9 mouse cellular contexts compared by ENCODE assay signal in the genomic region with DNA sequence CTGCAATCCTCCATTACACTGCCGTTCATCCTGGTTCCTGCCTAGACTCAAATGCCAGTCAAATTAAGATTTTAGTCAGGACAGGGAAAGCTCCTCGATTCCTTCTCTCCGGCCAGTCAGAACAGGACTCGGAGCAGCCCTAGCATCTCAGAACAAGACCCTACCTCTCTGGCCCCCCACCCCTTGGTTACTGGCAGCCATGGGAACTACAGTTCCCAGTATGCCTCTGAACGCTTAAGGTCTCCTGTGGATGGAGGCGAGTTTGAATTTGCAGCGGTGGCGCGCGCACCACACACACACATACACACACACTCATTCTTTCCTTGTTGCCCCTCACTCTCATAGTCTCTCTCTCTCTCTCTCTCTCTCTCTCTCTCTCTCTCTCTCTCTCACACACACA. TPM values are rescaled to one million over a fixed set of nuclear protein-coding genes. Genes with fewer than 3 reads are reported as not detected.
DNase-seq lines count a peak whose midpoint lies in the region; ATAC-seq and TF ChIP-seq lines count a peak whose summit lies in the region.
"Had no signal": no experiment of that assay in that cellular context is flagged by ENCODE, and none has a peak within 500 bp of the region (broad histone marks: within the 10 kb centered on the region; RNA-seq: fewer than 3 reads in every experiment).

No protein-coding gene starts in this region.

- H3K4me3 ChIP-seq in kidney, postnatal 0 days (replicated peaks; ENCODE audit: low read depth, low read length), result peak overlapping the region; percentile 21; the same call in 1 of the 2 replicates
- peak overlapping the region; percentile 39 for H3K4me3 ChIP-seq in hindbrain, embryonic 10.5 days
- peak overlapping the region; percentile 15; the same call in 1 of the 2 replicates for H3K4me3 ChIP-seq in midbrain, embryonic 14.5 days (replicated peaks; ENCODE audit: low read depth, low read length)

- ATAC-seq in kidney, postnatal 0 days (replicated peaks; ENCODE audit: low FRiP score, low read depth), result no peak
- ATAC-seq in midbrain, embryonic 14.5 days (ENCODE audit: low FRiP score, low TSS enrichment), result 0 out of 2 replicates have a peak, but pooled peaks have one; percentile 59

- peak overlapping the region; percentile 56 for H3K4me2 ChIP-seq in kidney, postnatal 0 days (ENCODE audit: low read length)
- H3K4me2 ChIP-seq in midbrain, embryonic 14.5 days (ENCODE audit: low read length), result peak overlapping the region; percentile 44

- H3K9ac ChIP-seq in kidney, postnatal 0 days (ENCODE audit: low read depth, low read length), result no peak overlapping the region
- H3K9ac ChIP-seq in midbrain, embryonic 14.5 days (replicated peaks; ENCODE audit: low read length), result no peak overlapping the region; the same call in 1 of the 2 replicates

- TF ChIP-seq CTCF in kidney, postnatal 0 days (IDR thresholded peaks at IDR 0.05; ENCODE audit: low read depth), result no peak

- intact Hi-C loops in left cerebral cortex, postnatal 10 days (cut with DNase I), result loop anchor here (10.0 kb wide), 1 partner anchor 115 kb away; the partner anchor contains the start of genes Kif4 and Pdzd11

- no peaks in the 10 kb centered on the region for H3K27me3 ChIP-seq in kidney, postnatal 0 days (ENCODE audit: insufficient read depth, low read length)
- peaks cover 52% of the 10 kb centered on the region for H3K27me3 ChIP-seq in hindbrain, embryonic 10.5 days (ENCODE audit: insufficient read depth, poor library complexity, severe bottlenecking)
- no peaks in the 10 kb centered on the region for H3K27me3 ChIP-seq in midbrain, embryonic 14.5 days (ENCODE audit: control insufficient read depth, insufficient read depth, low read length)

- no peak overlapping the region for H3K27ac ChIP-seq in kidney, postnatal 0 days
- H3K27ac ChIP-seq in hindbrain, embryonic 10.5 days, result no peak overlapping the region
- H3K27ac ChIP-seq in midbrain, embryonic 14.5 days (replicated peaks; ENCODE audit: low read depth, low read length), result no peak overlapping the region

- DNase-seq in kidney, postnatal 0 days (ENCODE audit: low spot score), result no peak
- DNase-seq in kidney, adult 11 months, result no peak
- peak; percentile 28 to 31 for DNase-seq in cerebellum, postnatal 10 days
- DNase-seq in hindbrain, embryonic 10.5 days (ENCODE audit: low spot score), result peak; percentile 14
- peak; percentile 61 for DNase-seq in midbrain, embryonic 14.5 days
- DNase-seq in MN1 (ENCODE audit: low spot score), result no peak
- no peak for DNase-seq in left cerebral cortex, postnatal 10 days (ENCODE audit: extremely low spot score in 1 of 2, low spot score in 2 of 2)
- no peak for DNase-seq in urinary bladder, adult 18-20 months (ENCODE audit: low spot score in 2 of 2)

- H3K4me1 ChIP-seq in kidney, postnatal 0 days (replicated peaks; ENCODE audit: insufficient read depth, low read length), result no peaks in the 10 kb centered on the region
- 0 out of 2 replicates have a peak, but pooled peaks cover 3% of the 10 kb centered on the region for H3K4me1 ChIP-seq in hindbrain, embryonic 10.5 days (replicated peaks)
- H3K4me1 ChIP-seq in midbrain, embryonic 14.5 days (ENCODE audit: control insufficient read depth, insufficient read depth, low read length), result no peaks in the 10 kb centered on the region

- WGBS in kidney, postnatal 0 days, result 41% methylated on average over 10 of the region's 10 CpGs
- WGBS in hindbrain, embryonic 10.5 days, result 30% methylated on average over 10 of the region's 10 CpGs
- 35% methylated on average over 10 of the region's 10 CpGs for WGBS in midbrain, embryonic 14.5 days

- H3K9me3 ChIP-seq in kidney, postnatal 0 days (replicated peaks; ENCODE audit: low read length), result no peaks in the 10 kb centered on the region
- H3K9me3 ChIP-seq in hindbrain, embryonic 10.5 days, result no peaks in the 10 kb centered on the region
- H3K9me3 ChIP-seq in midbrain, embryonic 14.5 days (ENCODE audit: control insufficient read depth, low read length), result no peaks in the 10 kb centered on the region

- H3K36me3 ChIP-seq in kidney, postnatal 0 days (ENCODE audit: insufficient read depth, low read length), result no peaks in the 10 kb centered on the region
- no peaks in the 10 kb centered on the region for H3K36me3 ChIP-seq in hindbrain, embryonic 10.5 days
- no peaks in the 10 kb centered on the region for H3K36me3 ChIP-seq in midbrain, embryonic 14.5 days (ENCODE audit: control insufficient read depth, insufficient read depth, low read length)

RNA-seq across cellular contexts. Expression of gene Gdpd2, which starts 9.8 kb away (rescaled TPM):
- 0.94 and 1.3 TPM in 2 replicates for polyA plus RNA-seq in kidney, postnatal 0 days (2015; fragmentation: Nextera tagmentation; extraction: Ambion mirVana)
- polyA plus RNA-seq in hindbrain, embryonic 10.5 days (2016; fragmentation: Nextera tagmentation; extraction: Ambion mirVana), result 8.6 and 9.9 TPM in 2 replicates
- 31.0 and 31.1 TPM in 2 replicates for polyA plus RNA-seq in midbrain, embryonic 14.5 days (2014; fragmentation: Nextera tagmentation; extraction: Ambion mirVana)
- total RNA-seq in left cerebral cortex, postnatal 10 days (2021), result 10 to 100 TPM; 12.4 to 13.3 TPM
- total RNA-seq: neutrophil, adult 5-6 weeks had no signal

RNA-seq across cellular contexts. Expression of gene Dlg3, which starts 28.1 kb away (rescaled TPM):
- polyA plus RNA-seq in kidney, postnatal 0 days (2015; fragmentation: Nextera tagmentation; extraction: Ambion mirVana), result 1.8 and 1.9 TPM in 2 replicates
- 12.2 and 15.1 TPM in 2 replicates for polyA plus RNA-seq in hindbrain, embryonic 10.5 days (2016; fragmentation: Nextera tagmentation; extraction: Ambion mirVana)
- polyA plus RNA-seq in midbrain, embryonic 14.5 days (2014; fragmentation: Nextera tagmentation; extraction: Ambion mirVana), result 13.0 and 14.8 TPM in 2 replicates
- total RNA-seq in left cerebral cortex, postnatal 10 days (2021), result 100 to 1,000 TPM; 144 to 152 TPM

Comparison
In these comparisons a context has a peak if more than half of its experiments do, and no peak if none do; other contexts are left out.
1. DNase-seq: peak in cerebellum, postnatal 10 days (2 of 2), hindbrain, embryonic 10.5 days (single experiment) and midbrain, embryonic 14.5 days (single experiment); none in kidney, postnatal 0 days (single experiment), kidney, adult 11 months (single experiment), MN1 (single experiment), left cerebral cortex, postnatal 10 days (0 of 2) and urinary bladder, adult 18-20 months (0 of 2).
2. Peak in every context shown above with its lines, with median percentiles within 50 percentile points of each other: H3K4me3 ChIP-seq.